Mouse (Mus musculus) gastrocnemius, adult 2 months (tissue): ENCODE measurements around the gene Vegfc. TPM values are rescaled to one million over a fixed set of nuclear protein-coding genes. Genes with fewer than 3 reads are reported as not detected.

Experiments used
- DNase-seq: peaks from one replicate; pipeline ENCODE4 v3.0.0; 2022
- H3K27ac ChIP-seq: fragments of 200-600 bp; 2 replicates; pipeline ENCODE4 v1.8.1; 2022; ENCODE audit warnings: mild to moderate bottlenecking
- H3K4me3 ChIP-seq: fragments of 200-600 bp; 2 replicates; pipeline ENCODE4 v1.8.1; 2022; ENCODE audit warnings: mild to moderate bottlenecking, moderate library complexity
- CTCF ChIP-seq: fragments of 200-600 bp; IDR thresholded peaks from 2 replicates; pipeline ENCODE4 v1.8.1; 2022; ENCODE audit warnings: antibody characterized with exemption, mild to moderate bottlenecking, moderate library complexity
- intact Hi-C: fragments of 180-260 bp; cut with DNase I; formaldehyde crosslinking; loops from one replicate; pipeline ENCODE4 v1.15.1; 2025
- total RNA-seq, 2 experiments: library from RNA; stranded (reverse); gene quantifications; 2 replicates each; pipeline ENCODE4 v1.2.3; 2021

Gene Vegfc
- total RNA-seq, 2 experiments from 2014 or later, result 1.3 to 1.5 TPM

- no peak overlapping the region for H3K27ac ChIP-seq
- no peak for DNase-seq
- H3K4me3 ChIP-seq, result no peak overlapping the region
- intact Hi-C loops, result no loop called here
- TF ChIP-seq CTCF, result no peak
Observed at GRCm38 (mm10) chr8:54233316-54233715, 155.9 kb downstream of the Vegfc start.
